Mouse (Mus musculus): ENCODE data around the gene Tmcc3.
"Not testable (repeated sequence)": the region's sequence is repeated elsewhere in the genome, so short reads cannot be mapped to it uniquely, and the experiment has no call there.

The Tmcc3 gene

DNA sequence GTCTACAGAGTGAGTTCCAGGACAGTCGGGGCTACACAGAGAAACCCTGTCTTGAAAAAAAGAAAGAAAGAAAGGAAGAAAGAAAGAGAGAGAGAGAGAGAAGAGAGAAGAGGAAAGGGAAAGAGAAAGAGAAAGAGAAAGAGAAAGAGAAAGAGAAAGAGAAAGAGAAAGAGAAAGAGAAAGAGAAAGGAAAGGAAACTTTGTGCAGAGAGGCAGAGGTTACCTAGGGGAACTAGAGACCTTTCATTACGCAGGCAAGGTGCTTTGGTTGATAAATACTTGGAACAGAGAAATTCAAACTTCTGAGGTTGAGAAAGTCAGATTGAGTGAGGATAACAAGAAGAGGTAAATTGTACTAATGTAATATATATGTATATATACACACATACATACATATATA lies 226.9 kb downstream of the Tmcc3 start:
- not testable (repeated sequence) for ATAC-seq (ENCODE audit: insufficient number of reproducible peaks, low FRiP score, low TSS enrichment)

- ATAC-seq (ENCODE audit: insufficient number of reproducible peaks, low FRiP score, low TSS enrichment): no peak
These were observed 228.5 kb downstream of the Tmcc3 start for GRCm38 (mm10) chr10:94540241-94540640.

GRCm38 (mm10) chr10:94543956-94544355 lies 232.2 kb downstream of the Tmcc3 start:
- ATAC-seq (ENCODE audit: insufficient number of reproducible peaks, low FRiP score, low TSS enrichment): no peak

GRCm38 (mm10) chr10:94544803-94545202 lies 233.1 kb downstream of the Tmcc3 start:
- ATAC-seq (ENCODE audit: insufficient number of reproducible peaks, low FRiP score, low TSS enrichment): no peak

DNA sequence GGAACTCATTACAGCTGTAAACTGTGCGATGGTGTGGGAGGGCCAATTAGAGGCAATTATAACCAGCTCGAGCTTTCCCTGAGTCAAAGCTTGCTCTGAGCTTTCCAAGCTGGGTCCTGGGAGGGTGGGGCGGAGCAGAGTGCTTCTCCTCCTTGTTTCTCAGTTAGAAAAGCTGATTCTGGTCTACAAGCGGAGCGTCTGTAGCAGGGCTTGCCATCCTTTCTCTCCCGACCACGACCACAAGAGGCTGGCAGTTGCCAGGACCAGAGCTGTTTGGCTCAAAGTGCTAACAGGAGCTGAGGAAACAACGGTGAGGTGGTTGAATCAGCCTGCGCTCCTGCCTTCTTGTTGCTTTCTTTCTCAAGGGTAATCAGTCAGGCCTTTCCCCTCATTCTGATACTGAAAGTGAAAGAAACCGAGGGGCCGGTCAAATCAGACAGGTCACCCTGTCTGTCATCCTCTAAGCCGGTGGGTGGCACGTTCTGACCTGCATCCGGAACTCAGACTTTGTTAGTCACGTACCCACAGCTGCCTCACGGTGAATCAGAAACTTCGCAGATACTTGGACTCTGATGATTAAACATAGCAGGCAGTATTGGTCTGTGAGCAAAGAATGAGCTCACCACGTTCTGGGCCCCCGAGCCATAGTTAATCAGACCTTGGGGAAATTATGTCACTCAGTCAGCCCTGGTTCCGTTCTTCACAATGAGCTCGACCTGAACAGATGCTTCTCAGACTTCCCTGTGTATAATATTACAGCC lies 233.7 kb downstream of the Tmcc3 start:
- ATAC-seq (ENCODE audit: insufficient number of reproducible peaks, low FRiP score, low TSS enrichment): no peak

- ATAC-seq (ENCODE audit: insufficient number of reproducible peaks, low FRiP score, low TSS enrichment): no peak
These were observed 234.9 kb downstream of the Tmcc3 start for GRCm38 (mm10) chr10:94546617-94547016.

DNA sequence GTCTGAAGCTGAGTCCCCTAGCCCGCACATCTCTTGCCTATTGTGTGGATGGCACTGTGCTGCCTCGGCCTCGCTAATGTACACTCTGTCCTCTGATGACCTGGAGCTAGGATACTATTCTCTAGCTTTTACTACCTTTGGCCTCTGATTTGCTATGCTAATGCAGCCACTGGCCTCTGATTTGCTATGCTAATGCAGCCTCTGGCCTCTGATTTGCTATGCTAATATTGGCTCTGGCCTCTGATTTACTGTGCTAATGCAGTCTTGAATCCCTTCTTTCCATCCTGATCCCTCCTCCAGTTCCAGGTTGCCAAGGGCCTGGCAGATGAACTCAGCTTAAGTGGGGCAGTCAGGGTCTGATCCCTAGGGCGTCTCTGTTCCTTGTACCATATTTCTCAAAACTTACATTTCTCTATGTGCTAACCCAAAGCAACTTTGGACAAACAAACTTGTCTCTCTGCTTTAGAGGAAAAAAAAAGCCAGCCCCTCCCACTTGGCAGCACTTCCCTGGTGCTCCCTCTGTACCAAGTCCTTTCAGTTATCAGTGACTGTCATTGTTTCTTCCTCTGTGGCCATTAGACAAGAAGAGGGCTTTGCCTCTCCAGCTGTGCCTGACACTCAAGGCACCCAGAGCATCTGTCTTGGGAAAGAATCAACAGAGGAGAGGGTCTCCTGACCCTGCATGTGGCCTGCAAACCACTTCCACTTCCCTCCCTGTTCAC lies 237.9 kb downstream of the Tmcc3 start:
- ATAC-seq (ENCODE audit: insufficient number of reproducible peaks, low FRiP score, low TSS enrichment): no peak

DNA sequence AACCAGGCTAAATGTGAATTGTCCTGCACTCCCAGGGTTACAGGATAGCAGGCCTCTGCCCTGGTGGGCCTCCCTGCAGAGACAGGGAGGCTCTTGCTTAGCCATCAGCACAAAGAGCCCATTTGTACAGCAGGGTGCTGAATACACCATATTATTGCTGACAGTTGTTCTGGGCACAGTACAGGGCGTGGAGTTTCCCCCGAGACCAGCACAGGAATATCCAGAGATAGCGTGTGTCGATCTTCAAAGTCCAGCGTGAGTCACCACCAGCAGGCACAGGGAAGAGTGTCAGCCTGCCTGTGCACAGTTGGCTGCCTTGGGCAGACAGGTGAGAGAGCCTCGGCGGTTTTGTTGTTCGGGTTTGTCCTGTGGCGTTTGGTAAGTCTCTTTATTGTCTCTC lies 238.9 kb downstream of the Tmcc3 start:
- ATAC-seq (ENCODE audit: insufficient number of reproducible peaks, low FRiP score, low TSS enrichment): no peak

DNA sequence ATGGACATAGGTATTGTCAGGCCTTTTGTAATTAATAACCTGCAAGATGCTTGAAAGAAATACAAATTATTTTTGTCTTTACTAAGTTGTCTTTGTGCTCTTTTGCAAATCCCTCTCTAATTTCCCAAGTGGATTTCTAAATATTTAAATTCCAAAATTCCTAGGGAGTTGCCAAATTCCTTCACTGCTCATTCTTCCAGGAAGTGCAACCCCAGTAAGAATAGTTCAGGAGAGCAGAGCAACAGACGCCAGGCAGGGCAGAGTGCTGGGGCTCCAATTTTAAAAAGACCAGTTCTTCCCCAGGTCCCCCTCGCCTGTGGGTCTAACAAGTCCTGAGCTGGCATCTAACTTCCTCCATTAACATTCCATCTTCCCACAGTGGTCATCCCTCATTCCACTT lies 239.3 kb downstream of the Tmcc3 start:
- no peak for ATAC-seq (ENCODE audit: insufficient number of reproducible peaks, low FRiP score, low TSS enrichment)

- no peak for ATAC-seq (ENCODE audit: insufficient number of reproducible peaks, low FRiP score, low TSS enrichment)
These were observed 239.8 kb downstream of the Tmcc3 start for GRCm38 (mm10) chr10:94551511-94551910.

DNA sequence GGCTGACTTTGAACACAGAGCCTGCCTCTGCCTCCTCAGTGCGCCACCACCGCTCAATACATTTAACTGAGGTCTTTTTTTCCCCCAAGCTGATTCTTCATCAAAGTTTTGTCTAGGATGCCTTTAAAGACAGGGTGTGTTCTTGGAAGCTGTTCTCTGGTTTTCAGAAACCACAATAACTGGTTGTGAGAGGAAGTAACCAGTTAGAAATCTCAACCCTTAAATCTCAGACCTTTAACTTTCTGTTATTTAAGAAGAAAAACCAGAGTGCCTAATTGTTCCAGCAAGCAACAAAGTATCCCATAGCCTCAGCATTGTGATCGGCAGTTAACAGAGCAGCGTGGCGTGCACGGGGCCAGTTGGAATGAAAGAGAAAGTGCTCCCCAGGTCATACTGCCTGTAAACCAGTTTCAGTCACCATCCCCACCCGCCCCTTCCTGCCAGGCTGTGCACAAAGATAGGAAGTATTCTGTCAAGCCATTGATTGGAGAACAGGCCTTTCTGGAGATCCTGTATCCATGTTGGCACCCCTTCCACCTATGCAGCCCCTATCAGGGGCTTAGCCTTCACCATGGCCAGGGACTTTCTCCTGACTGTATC lies 240.3 kb downstream of the Tmcc3 start:
- no peak for ATAC-seq (ENCODE audit: insufficient number of reproducible peaks, low FRiP score, low TSS enrichment)

DNA sequence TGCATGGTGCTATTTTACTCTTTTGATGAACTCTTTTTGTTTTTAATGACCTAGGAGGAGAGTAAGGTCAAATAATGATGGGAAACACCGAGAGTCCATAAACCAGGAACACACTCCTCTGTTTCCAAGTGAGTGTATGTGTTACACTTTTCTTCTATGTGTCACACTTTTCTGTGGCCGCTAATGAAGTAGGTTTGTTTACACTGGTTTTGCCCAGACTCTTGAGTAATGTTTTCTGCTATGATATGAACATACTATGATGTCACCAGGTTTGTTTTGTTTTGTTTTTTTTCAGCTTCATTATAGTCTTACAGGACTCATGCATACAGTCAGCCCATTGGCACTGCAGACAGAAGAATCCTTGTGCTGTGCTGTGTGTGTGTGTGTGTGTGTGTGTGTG lies 243.6 kb downstream of the Tmcc3 start:
- ATAC-seq (ENCODE audit: insufficient number of reproducible peaks, low FRiP score, low TSS enrichment): no peak

DNA sequence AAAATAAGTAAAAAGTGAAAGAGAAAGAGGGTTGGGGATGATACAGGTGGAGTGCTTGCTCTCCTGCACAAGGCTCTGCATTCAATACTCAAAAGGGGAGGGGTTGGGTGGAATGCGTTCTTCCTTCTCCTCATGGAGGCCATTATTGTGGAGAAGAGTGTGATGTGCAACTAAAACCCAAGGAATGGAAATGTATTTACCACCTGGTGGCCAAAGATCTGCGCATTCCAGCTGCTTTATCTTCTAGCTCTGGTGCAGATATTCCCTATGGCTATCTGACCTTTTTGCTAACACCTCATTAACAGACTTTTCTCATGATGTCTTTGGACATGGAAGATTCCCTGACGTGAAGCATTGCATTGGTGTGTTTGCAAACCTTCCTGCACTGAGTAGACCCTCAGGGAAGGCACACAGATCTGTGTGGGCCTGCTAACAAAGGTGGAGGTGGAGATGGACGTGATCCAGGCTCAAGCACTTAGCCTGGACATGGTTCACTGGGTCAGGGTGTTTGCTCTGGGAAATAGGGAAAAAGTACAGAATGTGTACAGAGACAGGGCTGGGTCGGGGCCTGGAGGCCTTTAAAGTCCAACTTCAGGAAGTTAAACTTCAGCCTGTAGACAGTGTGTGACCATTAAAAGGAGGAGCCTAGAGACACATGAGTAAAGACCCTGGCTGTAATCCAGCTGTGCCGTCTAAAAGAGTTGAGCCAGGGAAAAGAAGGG lies 245.8 kb downstream of the Tmcc3 start:
- no peak for ATAC-seq (ENCODE audit: insufficient number of reproducible peaks, low FRiP score, low TSS enrichment)

DNA sequence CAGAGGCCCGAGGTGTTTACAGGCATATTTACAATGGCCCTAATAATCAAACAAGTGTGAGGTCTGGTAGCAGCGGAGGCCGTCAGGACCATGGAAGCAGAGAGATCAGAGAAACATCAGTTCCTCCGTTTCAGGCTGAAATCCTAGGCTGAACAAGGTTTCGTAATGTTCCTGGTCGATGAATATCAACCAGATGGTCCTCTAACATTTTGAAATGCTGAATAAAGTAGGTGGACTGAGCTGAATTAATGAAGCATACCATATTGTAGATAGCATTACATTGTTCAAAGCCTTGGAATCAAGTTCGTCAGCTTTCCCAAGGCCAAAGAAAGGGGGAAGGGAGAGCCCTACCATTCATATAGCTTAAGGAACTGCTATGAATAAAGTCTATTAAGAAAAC lies 247.1 kb downstream of the Tmcc3 start:
- no peak for ATAC-seq (ENCODE audit: insufficient number of reproducible peaks, low FRiP score, low TSS enrichment)

- no peak for ATAC-seq (ENCODE audit: insufficient number of reproducible peaks, low FRiP score, low TSS enrichment)
These were observed 249.6 kb downstream of the Tmcc3 start for GRCm38 (mm10) chr10:94561351-94561750.

DNA sequence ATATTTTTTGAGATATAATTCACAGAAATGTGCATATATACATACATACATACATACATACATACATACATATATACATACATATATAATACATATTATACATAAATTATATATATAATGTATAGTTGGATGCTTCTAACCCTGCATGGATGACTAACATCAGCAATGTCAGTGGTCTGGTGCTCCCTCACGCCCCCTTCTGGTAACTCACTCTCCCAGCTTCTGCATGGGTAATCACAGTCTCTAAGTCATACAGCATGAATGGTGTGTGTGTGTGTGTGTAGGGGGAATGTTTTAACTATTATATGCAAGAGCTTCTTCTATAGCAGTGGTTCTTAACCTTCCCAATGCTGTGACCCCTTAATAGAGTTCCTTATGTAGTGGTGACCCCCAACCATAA lies 250.4 kb downstream of the Tmcc3 start:
- no peak for ATAC-seq (ENCODE audit: insufficient number of reproducible peaks, low FRiP score, low TSS enrichment)

- no peak for ATAC-seq (ENCODE audit: insufficient number of reproducible peaks, low FRiP score, low TSS enrichment)
These were observed 251.2 kb downstream of the Tmcc3 start for GRCm38 (mm10) chr10:94562991-94563390.

DNA sequence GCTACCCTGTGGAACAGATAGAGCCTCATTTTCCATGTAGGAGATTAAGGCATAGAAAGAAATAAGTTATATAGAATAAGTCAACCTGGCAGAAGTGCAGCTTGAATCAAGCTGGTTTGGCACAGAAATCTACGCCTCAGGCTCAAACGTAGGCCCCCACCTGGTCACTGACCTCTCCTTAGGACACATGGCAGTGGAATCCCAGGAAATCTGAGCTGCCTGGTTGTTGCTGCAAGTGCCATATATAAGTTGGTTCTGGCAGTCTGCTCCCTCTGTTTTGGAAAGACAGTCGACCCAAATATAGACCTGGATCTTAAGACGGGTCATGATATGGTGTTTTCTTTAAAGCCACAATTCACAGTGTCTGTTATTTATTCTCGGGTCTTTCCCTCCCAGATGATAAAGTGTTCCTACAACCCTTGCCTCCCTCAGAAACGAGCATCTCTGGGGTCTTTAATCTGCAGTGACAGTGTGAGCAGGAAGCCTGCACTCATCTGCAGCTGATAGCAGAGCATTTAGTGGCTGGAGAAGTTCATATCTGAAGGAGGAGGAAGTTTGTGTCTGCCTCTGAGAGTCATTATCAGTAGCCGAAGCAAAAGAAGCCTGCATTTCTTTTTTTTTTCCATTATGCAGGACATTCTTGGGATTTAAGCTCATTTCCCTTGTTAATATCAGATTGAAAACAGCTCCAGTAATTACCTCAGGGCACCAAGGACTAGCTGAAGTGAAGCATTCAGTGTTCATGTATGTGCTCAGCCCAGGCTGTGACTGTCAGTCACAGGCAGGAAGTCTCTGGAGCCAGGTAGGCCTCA lies 253.9 kb downstream of the Tmcc3 start:
- ATAC-seq (ENCODE audit: insufficient number of reproducible peaks, low FRiP score, low TSS enrichment): no peak

- no peak for ATAC-seq (ENCODE audit: insufficient number of reproducible peaks, low FRiP score, low TSS enrichment)
These were observed 254.6 kb downstream of the Tmcc3 start for GRCm38 (mm10) chr10:94566222-94566868.

- ATAC-seq (ENCODE audit: insufficient number of reproducible peaks, low FRiP score, low TSS enrichment): no peak
These were observed 255.5 kb downstream of the Tmcc3 start for GRCm38 (mm10) chr10:94567251-94567650.
